Mouse (Mus musculus) neural tube, embryonic 14.5 days (tissue): ENCODE results near the gene Ntf3. TPM values are rescaled to one million over a fixed set of nuclear protein-coding genes. Genes with fewer than 3 reads are reported as not detected.
A peak's percentile ranks its signal among the peaks of the same experiment; 100 is the strongest.

Experiments used
- ATAC-seq: fragments of 200-750 bp; cut with Nextera tagmentation; 2 replicates; pipeline ENCODE4 v1.8.0; 2017; ENCODE audit warnings: low read depth, mild to moderate bottlenecking, moderate TSS enrichment, moderate library complexity
- H3K27ac ChIP-seq: fragments of 300-500 bp; sonication (generic); 2 replicates; pipeline ENCODE4 v1.5.1; 2014; ENCODE audit warnings: low read depth, mild to moderate bottlenecking, control low read depth, low read length, moderate library complexity, mixed read lengths
- H3K27me3 ChIP-seq: fragments of 300-500 bp; sonication (generic); 2 replicates; pipeline ENCODE4 v1.6.1; 2014; ENCODE audit warnings: low read length; ENCODE audit not compliant: control insufficient read depth, insufficient read depth
- H3K36me3 ChIP-seq: fragments of 300-500 bp; sonication (generic); 2 replicates; pipeline ENCODE4 v1.6.1; 2014; ENCODE audit warnings: low read length, mixed read lengths; ENCODE audit not compliant: control insufficient read depth, insufficient read depth
- H3K4me1 ChIP-seq: fragments of 300-500 bp; sonication (generic); 2 replicates; pipeline ENCODE4 v1.6.1; 2014; ENCODE audit warnings: low read length; ENCODE audit not compliant: control insufficient read depth, insufficient read depth
- H3K4me2 ChIP-seq: fragments of 300-500 bp; sonication (generic); 2 replicates; pipeline ENCODE4 v1.6.1; 2014; ENCODE audit warnings: mild to moderate bottlenecking, low read depth, low read length, control low read depth
- H3K4me3 ChIP-seq: fragments of 300-500 bp; sonication (generic); 2 replicates; pipeline ENCODE4 v1.5.1; 2014; ENCODE audit warnings: low read depth, low read length, control low read depth, mixed read lengths
- H3K9ac ChIP-seq: fragments of 300-500 bp; sonication (generic); replicated peaks from 2 replicates; pipeline ENCODE4 v1.6.1; 2014; ENCODE audit warnings: low read depth, mild to moderate bottlenecking, control low read depth, low read length, mixed read lengths
- H3K9me3 ChIP-seq: fragments of 300-500 bp; sonication (generic); 2 replicates; pipeline ENCODE4 v1.6.1; 2016; ENCODE audit warnings: low read length; ENCODE audit not compliant: control insufficient read depth
- WGBS: fragments of 180-500 bp; shearing (Covaris S2); extraction: QIAGEN DNeasy Blood & Tissue Kit; methylation state at CpG from one replicate; pipeline ENCODE4 v1.1.7; 2014; 5-methylcytosine and 5-hydroxymethylcytosine counted together
- polyA plus RNA-seq: library from polyadenylated mRNA; unstranded; fragments of >200 nt; fragmentation: Nextera tagmentation; extraction: Ambion mirVana; gene quantifications from 2 replicates; pipeline ENCODE4 v1.2.1, GENCODE M21; 2014

The Ntf3 gene
- polyA plus RNA-seq, 1 experiment from 2014 or later, result 6.4 TPM

- Histone ChIP-seq H3K4me1 (no peaks in the 10 kb centered on the region), H3K9me3 (no peaks in the 10 kb centered on the region), H3K4me3 (no peak overlapping the region), H3K9ac (no peak overlapping the region), H3K27me3 (no peaks in the 10 kb centered on the region), H3K36me3 (no peaks in the 10 kb centered on the region), H3K27ac (no peak overlapping the region), H3K4me2 (no peak overlapping the region)
- ATAC-seq, result no peak
- 75% methylated on average over 1 of the region's 1 CpGs for WGBS
Observed at GRCm38 (mm10) chr6:126186116-126186515, 19.4 kb upstream of the Ntf3 start.

GRCm38 (mm10) chr6:126172071-126172470 lies 5.4 kb upstream of the Ntf3 start:
- ATAC-seq, result no peak
- H3K27ac ChIP-seq, result no peak overlapping the region
- no peak overlapping the region for H3K9ac ChIP-seq
- no peaks in the 10 kb centered on the region for H3K9me3 ChIP-seq
- H3K4me2 ChIP-seq, result no peak overlapping the region
- 91% methylated on average over 1 of the region's 1 CpGs for WGBS
- no peaks in the 10 kb centered on the region for H3K36me3 ChIP-seq
- no peaks in the 10 kb centered on the region for H3K4me1 ChIP-seq
- no peak overlapping the region for H3K4me3 ChIP-seq
- peaks cover 2% of the 10 kb centered on the region; the same call in 1 of the 2 replicates for H3K27me3 ChIP-seq

GRCm38 (mm10) chr6:126170772-126171171 lies 4.1 kb upstream of the Ntf3 start:
- 86% methylated on average over 4 of the region's 4 CpGs for WGBS
- H3K4me1 ChIP-seq, result peaks cover 5% of the 10 kb centered on the region
- H3K27me3 ChIP-seq, result peaks cover 11% of the 10 kb centered on the region
- no peak overlapping the region for H3K27ac ChIP-seq
- H3K4me3 ChIP-seq, result no peak overlapping the region
- no peaks in the 10 kb centered on the region for H3K9me3 ChIP-seq
- H3K9ac ChIP-seq, result no peak overlapping the region
- H3K36me3 ChIP-seq, result no peaks in the 10 kb centered on the region
- ATAC-seq, result no peak
- H3K4me2 ChIP-seq, result no peak overlapping the region

- Histone ChIP-seq H3K27me3 (peaks cover 34% of the 10 kb centered on the region), H3K36me3 (no peaks in the 10 kb centered on the region)
- ATAC-seq, result no peak
Observed at GRCm38 (mm10) chr6:126167731-126168130, 1.0 kb upstream of the Ntf3 start.

GRCm38 (mm10) chr6:126167208-126167590 lies 489 bp upstream of the Ntf3 start:
- Histone ChIP-seq H3K27me3 (peaks cover 37% of the 10 kb centered on the region), H3K36me3 (no peaks in the 10 kb centered on the region), H3K9me3 (no peaks in the 10 kb centered on the region), H3K27ac (no peak overlapping the region), H3K4me3 (peak overlapping the region; percentile 26; the same call in 1 of the 2 replicates), H3K9ac (no peak overlapping the region), H3K4me1 (peaks cover 24% of the 10 kb centered on the region), H3K4me2 (peak overlapping the region; percentile 45; the same call in 1 of the 2 replicates)
- ATAC-seq, result no peak
- 11% methylated on average over 6 of the region's 6 CpGs for WGBS

More at GRCm38 (mm10) chr6:126167731-126168130, 1.0 kb upstream of the Ntf3 start:
- no peak overlapping the region for H3K27ac ChIP-seq
- 17% methylated on average over 3 of the region's 3 CpGs for WGBS
- no peaks in the 10 kb centered on the region for H3K9me3 ChIP-seq
- H3K9ac ChIP-seq, result no peak overlapping the region
- H3K4me3 ChIP-seq, result no peak overlapping the region
- no peak overlapping the region for H3K4me2 ChIP-seq
- peaks cover 24% of the 10 kb centered on the region for H3K4me1 ChIP-seq

GRCm38 (mm10) chr6:126165591-126166155 lies 1.0 kb downstream of the Ntf3 start:
- no peaks in the 10 kb centered on the region for H3K9me3 ChIP-seq
- H3K4me1 ChIP-seq, result peaks cover 24% of the 10 kb centered on the region
- no peak for ATAC-seq
- no peak overlapping the region for H3K9ac ChIP-seq
- H3K27me3 ChIP-seq, result peaks cover 45% of the 10 kb centered on the region
- H3K4me3 ChIP-seq, result no peak overlapping the region; the same call in 1 of the 2 replicates
- WGBS, result 4% methylated on average over 17 of the region's 17 CpGs
- H3K36me3 ChIP-seq, result no peaks in the 10 kb centered on the region
- no peak overlapping the region; the same call in 1 of the 2 replicates for H3K4me2 ChIP-seq
- no peak overlapping the region for H3K27ac ChIP-seq

- Histone ChIP-seq H3K27ac (no peak overlapping the region), H3K36me3 (no peaks in the 10 kb centered on the region), H3K27me3 (peaks cover 45% of the 10 kb centered on the region), H3K9me3 (no peaks in the 10 kb centered on the region), H3K4me2 (peak overlapping the region; percentile 57), H3K4me1 (peaks cover 24% of the 10 kb centered on the region), H3K4me3 (peak overlapping the region; percentile 28), H3K9ac (no peak overlapping the region)
- peak; percentile 22; the same call in 1 of the 2 replicates for ATAC-seq
- WGBS, result 1% methylated on average over 27 of the region's 27 CpGs
Observed at GRCm38 (mm10) chr6:126164781-126165180, 1.9 kb downstream of the Ntf3 start.

- peak overlapping the region; percentile 28 for H3K4me3 ChIP-seq
- ATAC-seq, result peak; percentile 33
- no peaks in the 10 kb centered on the region for H3K9me3 ChIP-seq
- under 1% methylated on average over 39 of the region's 41 CpGs for WGBS
- no peaks in the 10 kb centered on the region for H3K36me3 ChIP-seq
- no peak overlapping the region for H3K27ac ChIP-seq
- peaks cover 24% of the 10 kb centered on the region for H3K4me1 ChIP-seq
- peaks cover 45% of the 10 kb centered on the region for H3K27me3 ChIP-seq
- H3K9ac ChIP-seq, result peak overlapping the region; percentile 8; the same call in 1 of the 2 replicates
- H3K4me2 ChIP-seq, result peak overlapping the region; percentile 57
Observed at GRCm38 (mm10) chr6:126163861-126164755, 2.6 kb downstream of the Ntf3 start.

- no peaks in the 10 kb centered on the region for H3K36me3 ChIP-seq
- ATAC-seq, result peak; percentile 53; the same call in 1 of the 2 replicates
- 0 out of 2 replicates have a peak overlapping the region, but pooled peaks have one; percentile 21 for H3K9ac ChIP-seq
- H3K4me1 ChIP-seq, result peaks cover 24% of the 10 kb centered on the region
- H3K9me3 ChIP-seq, result peaks cover 4% of the 10 kb centered on the region; the same call in 1 of the 2 replicates
- H3K27ac ChIP-seq, result no peak overlapping the region
- peak overlapping the region; percentile 28 for H3K4me3 ChIP-seq
- peak overlapping the region; percentile 57 for H3K4me2 ChIP-seq
- H3K27me3 ChIP-seq, result peaks cover 45% of the 10 kb centered on the region
- 0% methylated on average over 25 of the region's 25 CpGs for WGBS
Observed at GRCm38 (mm10) chr6:126163181-126163621, 3.5 kb downstream of the Ntf3 start.
